Mouse (Mus musculus) myocyte (in vitro differentiated cells): ENCODE results near the gene Sdhd. TPM values are rescaled to one million over a fixed set of nuclear protein-coding genes. Genes with fewer than 3 reads are reported as not detected.

Experiments used
- H3K27me3 ChIP-seq: one replicate; pipeline ENCODE4 v1.6.1; 2011; ENCODE audit not compliant: control insufficient read depth, insufficient read depth, insufficient read length
- H3K36me3 ChIP-seq: one replicate; pipeline ENCODE4 v1.6.1; 2011; ENCODE audit not compliant: control insufficient read depth, insufficient read depth
- H3K4me2 ChIP-seq: one replicate; pipeline ENCODE4 v1.6.1; 2011; ENCODE audit warnings: low read depth, control low read depth
- H3K4me3 ChIP-seq: one replicate; pipeline ENCODE4 v1.5.1; 2011; ENCODE audit warnings: mild to moderate bottlenecking, control low read depth, moderate library complexity
- H3K79me2 ChIP-seq: one replicate; pipeline ENCODE4 v1.6.1; 2011; ENCODE audit not compliant: control insufficient read depth, insufficient read depth
- H3ac ChIP-seq: one replicate; pipeline ENCODE4 v1.6.1; 2011; ENCODE audit not compliant: control insufficient read depth, insufficient read length
- CEBPB ChIP-seq: IDR thresholded peaks from 2 replicates; pipeline ENCODE4 v1.6.1; 2011; ENCODE audit warnings: mild to moderate bottlenecking, moderate library complexity; ENCODE audit not compliant: poor library complexity, insufficient read depth, severe bottlenecking
- E2F4 ChIP-seq: IDR thresholded peaks from one replicate; pipeline ENCODE4 v1.6.1; 2011; ENCODE audit warnings: mild to moderate bottlenecking, control low read depth, moderate library complexity; ENCODE audit not compliant: insufficient read depth
- MAX ChIP-seq: IDR thresholded peaks from one replicate; pipeline ENCODE4 v1.6.1; 2011; ENCODE audit warnings: low read depth, mild to moderate bottlenecking, control low read depth
- MYOD1 ChIP-seq, 3 experiments: IDR thresholded peaks; one replicate each; pipeline ENCODE4 v1.6.1; 2011; ENCODE audit warnings: control low read depth in 2 of 3, low read depth in 2 of 3, mild to moderate bottlenecking in 2 of 3, moderate library complexity in 1 of 3; ENCODE audit not compliant: insufficient read length in 2 of 3, control insufficient read depth in 1 of 3
- MYOG ChIP-seq, 3 experiments: IDR thresholded peaks; one replicate each; pipeline ENCODE4 v1.6.1; 2011; ENCODE audit warnings: control low read depth in 2 of 3, low read depth in 2 of 3, mild to moderate bottlenecking in 2 of 3; ENCODE audit not compliant: insufficient read length in 2 of 3, control insufficient read depth in 1 of 3, insufficient read depth in 1 of 3
- POLR2A ChIP-seq: IDR thresholded peaks from one replicate; pipeline ENCODE4 v1.6.1; 2011; ENCODE audit warnings: low read depth, mild to moderate bottlenecking, control low read depth, moderate library complexity; ENCODE audit not compliant: insufficient read length
- POLR2AphosphoS2 ChIP-seq: IDR thresholded peaks from one replicate; pipeline ENCODE4 v1.6.1; 2011; ENCODE audit warnings: low read depth, control low read depth; ENCODE audit not compliant: insufficient read length
- REST ChIP-seq: IDR thresholded peaks from one replicate; pipeline ENCODE4 v1.6.1; 2011; ENCODE audit warnings: mild to moderate bottlenecking, control low read depth, moderate library complexity; ENCODE audit not compliant: insufficient read depth, insufficient read length
- SRF ChIP-seq: IDR thresholded peaks from one replicate; pipeline ENCODE4 v1.6.1; 2011; ENCODE audit warnings: low read depth; ENCODE audit not compliant: control insufficient read depth, insufficient read length
- TCF12 ChIP-seq: IDR thresholded peaks from one replicate; pipeline ENCODE4 v1.6.1; 2011; ENCODE audit warnings: mild to moderate bottlenecking, control low read depth; ENCODE audit not compliant: poor library complexity, insufficient read depth, severe bottlenecking
- TCF3 ChIP-seq: IDR thresholded peaks from one replicate; pipeline ENCODE4 v1.6.1; 2011; ENCODE audit warnings: low read depth, control low read depth; ENCODE audit not compliant: insufficient read length
- USF1 ChIP-seq: IDR thresholded peaks from one replicate; pipeline ENCODE4 v1.6.1; 2011; ENCODE audit warnings: low read depth, mild to moderate bottlenecking, control low read depth, moderate library complexity
- polyA plus RNA-seq: library from polyadenylated mRNA; unstranded; fragments of >200 nt; fragmentation: generic; extraction: Trizol; gene quantifications from one replicate; pipeline ENCODE4 v1.2.1, GENCODE M21; 2012; ENCODE audit warnings: missing spikeins

Gene Sdhd
- polyA plus RNA-seq, 1 experiment: 210 TPM

GRCm38 (mm10) chr9:50555094-50555446, 48.5 kb downstream of the Sdhd start, which contains the start of gene Bco2:
TSS of gene Bco2 (minus strand) at chr9:50555181.
- no peaks in the 10 kb centered on the region for H3K27me3 ChIP-seq
- TF ChIP-seq POLR2AphosphoS2 (no peak), POLR2A (no peak), MYOD1 (IDR thresholded peaks at IDR 0.05; ENCODE audit: control insufficient read depth in 1 of 3, insufficient read length in 2 of 3, low read depth in 2 of 3) (no peak), TCF12 (no peak), REST (no peak), CEBPB (no peak), TCF3 (no peak), E2F4 (no peak), USF1 (no peak), MYOG (IDR thresholded peaks at IDR 0.05; ENCODE audit: control insufficient read depth in 1 of 3, insufficient read depth in 1 of 3, insufficient read length in 2 of 3, low read depth in 2 of 3) (no peak), SRF (no peak), MAX (no peak)
- no peak within 1 kb of the TSS for H3ac ChIP-seq
- H3K79me2 ChIP-seq: no peaks in the 10 kb centered on the region
- peak within 1 kb of the TSS; percentile 11 for H3K4me3 ChIP-seq
- H3K36me3 ChIP-seq: no peaks in the 10 kb centered on the region
- H3K4me2 ChIP-seq: peak within 1 kb of the TSS; percentile 74

- peak within 1 kb of the TSS; percentile 74 for H3K4me2 ChIP-seq
- TF ChIP-seq TCF3 (no peak), TCF12 (no peak), MYOG (IDR thresholded peaks at IDR 0.05; ENCODE audit: control insufficient read depth in 1 of 3, insufficient read depth in 1 of 3, insufficient read length in 2 of 3, low read depth in 2 of 3) (no peak), SRF (no peak), MYOD1 (IDR thresholded peaks at IDR 0.05; ENCODE audit: control insufficient read depth in 1 of 3, insufficient read length in 2 of 3, low read depth in 2 of 3) (no peak)
- H3K4me3 ChIP-seq: peak within 1 kb of the TSS; percentile 11
- no peaks in the 10 kb centered on the region for H3K27me3 ChIP-seq
- H3ac ChIP-seq: no peak within 1 kb of the TSS
- H3K36me3 ChIP-seq: no peaks in the 10 kb centered on the region
- H3K79me2 ChIP-seq: no peaks in the 10 kb centered on the region
Measured at GRCm38 (mm10) chr9:50554241-50555093, 49.1 kb downstream of the Sdhd start, which contains the start of gene Il18. TSS of gene Il18 (plus strand) at chr9:50554827.

- no peaks in the 10 kb centered on the region for H3K27me3 ChIP-seq
- no peaks in the 10 kb centered on the region for H3K36me3 ChIP-seq
- H3ac ChIP-seq: no peak overlapping the region
- no peak overlapping the region for H3K4me3 ChIP-seq
- TF ChIP-seq MYOG (IDR thresholded peaks at IDR 0.05; ENCODE audit: control insufficient read depth in 1 of 3, insufficient read depth in 1 of 3, insufficient read length in 2 of 3, low read depth in 2 of 3): no peak
- TF ChIP-seq E2F4: no peak
- TF ChIP-seq POLR2A: no peak
- no peaks in the 10 kb centered on the region for H3K79me2 ChIP-seq
- no peak overlapping the region for H3K4me2 ChIP-seq
Measured at GRCm38 (mm10) chr9:50553547-50553946, 50.1 kb downstream of the Sdhd start.

- H3K4me3 ChIP-seq: no peak overlapping the region
- no peaks in the 10 kb centered on the region for H3K27me3 ChIP-seq
- no peak overlapping the region for H3ac ChIP-seq
- TF ChIP-seq CEBPB (no peak), POLR2AphosphoS2 (no peak), USF1 (no peak)
- no peaks in the 10 kb centered on the region for H3K79me2 ChIP-seq
- no peaks in the 10 kb centered on the region for H3K36me3 ChIP-seq
- H3K4me2 ChIP-seq: no peak overlapping the region
Measured at GRCm38 (mm10) chr9:50552206-50552605, 51.4 kb downstream of the Sdhd start.

GRCm38 (mm10) chr9:50548936-50549335, 54.7 kb downstream of the Sdhd start:
- no peaks in the 10 kb centered on the region for H3K79me2 ChIP-seq
- H3K4me2 ChIP-seq: no peak overlapping the region
- no peaks in the 10 kb centered on the region for H3K27me3 ChIP-seq
- H3ac ChIP-seq: no peak overlapping the region
- H3K36me3 ChIP-seq: no peaks in the 10 kb centered on the region
- H3K4me3 ChIP-seq: no peak overlapping the region
- TF ChIP-seq USF1: no peak
- TF ChIP-seq TCF12: no peak
- TF ChIP-seq MAX: no peak
- no peak for TF ChIP-seq SRF
- TF ChIP-seq E2F4: no peak
- no peak for TF ChIP-seq POLR2AphosphoS2
